Mouse (Mus musculus): Measurements from ENCODE around the gene Mrps35.

DNA sequence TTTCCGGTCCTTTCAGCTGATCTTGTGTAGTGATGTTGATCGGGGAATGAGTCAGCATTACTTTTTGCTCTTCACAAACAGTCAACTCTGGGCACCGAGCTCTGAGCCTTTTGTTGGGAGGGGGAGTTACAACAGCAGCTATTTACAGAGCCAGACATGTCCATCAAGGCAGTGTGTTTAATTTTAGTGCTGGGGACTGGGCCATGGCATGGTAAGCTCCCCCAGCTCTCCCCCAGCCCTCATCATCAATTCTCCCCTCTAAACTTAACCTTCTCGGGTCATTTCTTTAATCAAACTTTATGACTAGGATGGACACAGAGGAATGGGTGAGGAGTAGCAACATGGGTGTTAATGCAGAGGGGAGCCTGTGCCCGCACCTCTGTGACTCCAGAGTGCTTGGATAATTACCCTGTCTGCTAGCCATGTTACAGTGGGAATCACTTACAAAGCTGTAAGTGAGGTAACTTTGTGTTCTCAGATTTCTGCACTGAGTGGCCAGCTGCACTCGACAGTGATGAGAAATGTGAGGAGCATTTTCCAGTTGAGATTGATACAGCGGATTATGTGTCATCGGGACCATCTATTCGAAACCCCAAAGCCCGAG is 12.9 kb downstream of the Mrps35 start:
- no peak for TF ChIP-seq CTCF (IDR thresholded peaks at IDR 0.05; ENCODE audit: low read depth)
- TF ChIP-seq EP300 (IDR thresholded peaks at IDR 0.05; ENCODE audit: low read depth): no peak
